ENCODE assay signal across 11 mouse cellular contexts in the genomic region with DNA sequence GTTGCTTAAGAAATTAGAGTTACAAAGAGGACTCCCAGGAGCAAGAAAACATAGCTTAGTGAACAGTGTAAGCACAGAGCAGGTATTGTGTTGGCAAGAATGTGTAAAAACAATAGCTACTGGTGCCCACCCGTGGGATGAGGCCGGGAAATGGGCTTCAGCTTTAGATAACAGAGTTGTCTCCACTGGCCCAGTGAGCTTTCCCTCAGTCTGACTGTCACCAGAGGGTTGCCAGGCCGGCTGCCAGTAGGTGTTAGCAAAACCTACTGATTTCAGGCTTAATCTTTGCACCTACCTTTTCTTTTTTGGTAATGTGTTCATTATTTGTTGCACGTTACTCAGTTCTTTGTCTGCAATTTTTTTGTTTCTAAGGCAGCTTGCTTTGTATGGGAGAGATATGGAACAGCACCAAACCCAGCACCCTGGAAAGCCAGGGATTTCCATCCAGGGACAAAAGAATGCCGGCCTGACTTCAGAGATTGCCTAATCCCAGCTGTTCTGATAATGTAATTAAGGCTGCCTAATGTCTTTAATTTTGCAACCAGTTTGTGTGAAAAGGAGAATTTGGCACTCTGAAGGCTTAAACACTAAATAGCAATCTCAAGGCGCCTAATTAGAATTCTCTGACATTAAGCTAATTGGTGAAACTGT. TPM values are rescaled to one million over a fixed set of nuclear protein-coding genes. Genes with fewer than 3 reads are reported as not detected.
DNase-seq lines count a peak whose midpoint lies in the region; ATAC-seq lines count a peak whose summit lies in the region.
"Had no signal": no experiment of that assay in that cellular context is flagged by ENCODE, and none has a peak within 500 bp of the region (broad histone marks: within the 10 kb centered on the region; RNA-seq: fewer than 3 reads in every experiment).

No protein-coding gene starts in this region.

- peaks cover 34% of the 10 kb centered on the region for H3K36me3 ChIP-seq in kidney, embryonic 15.5 days
- peaks cover 20% of the 10 kb centered on the region; the same call in 1 of the 2 replicates for H3K36me3 ChIP-seq in forebrain, embryonic 13.5 days (ENCODE audit: poor library complexity, severe bottlenecking)
- H3K36me3 ChIP-seq in midbrain, embryonic 11.5 days (ENCODE audit: control insufficient read depth, insufficient read depth, low read length): 0 out of 2 replicates have a peak, but pooled peaks cover 5% of the 10 kb centered on the region
- H3K36me3 ChIP-seq: stomach, embryonic 15.5 days had no signal

- H3K9me3 ChIP-seq in kidney, embryonic 15.5 days (replicated peaks): no peaks in the 10 kb centered on the region
- H3K9me3 ChIP-seq in forebrain, embryonic 13.5 days (replicated peaks): no peaks in the 10 kb centered on the region
- no peaks in the 10 kb centered on the region for H3K9me3 ChIP-seq in midbrain, embryonic 11.5 days (ENCODE audit: control insufficient read depth, low read length)
- H3K9me3 ChIP-seq: liver, embryonic 12.5 days; stomach, embryonic 15.5 days had no signal

- H3K27me3 ChIP-seq in kidney, embryonic 15.5 days: no peaks in the 10 kb centered on the region
- H3K27me3 ChIP-seq in forebrain, embryonic 13.5 days: peaks cover 3% of the 10 kb centered on the region; the same call in 1 of the 2 replicates
- no peaks in the 10 kb centered on the region for H3K27me3 ChIP-seq in midbrain, embryonic 11.5 days (ENCODE audit: control insufficient read depth, insufficient read depth, low read length)
- H3K27me3 ChIP-seq: liver, embryonic 12.5 days; stomach, embryonic 15.5 days had no signal

- peaks cover 11% of the 10 kb centered on the region for H3K4me1 ChIP-seq in kidney, embryonic 15.5 days
- H3K4me1 ChIP-seq in forebrain, embryonic 13.5 days: peaks cover 31% of the 10 kb centered on the region
- peaks cover 23% of the 10 kb centered on the region for H3K4me1 ChIP-seq in midbrain, embryonic 11.5 days (ENCODE audit: control insufficient read depth, insufficient read depth, low read length)
- H3K4me1 ChIP-seq: liver, embryonic 12.5 days; stomach, embryonic 15.5 days had no signal

- no peak overlapping the region for H3K4me2 ChIP-seq in kidney, embryonic 15.5 days
- H3K4me2 ChIP-seq in forebrain, embryonic 13.5 days: 0 out of 2 replicates have a peak overlapping the region, but pooled peaks have one; percentile 35
- H3K4me2 ChIP-seq in midbrain, embryonic 11.5 days: no peak overlapping the region
- H3K4me2 ChIP-seq: liver, embryonic 12.5 days; stomach, embryonic 15.5 days had no signal

- no peak for DNase-seq in kidney, adult 8-10 months
- peak; percentile 16 for DNase-seq in brain, adult 2 months (ENCODE audit: low read depth, low spot score)
- peak; percentile 91 for DNase-seq in midbrain, embryonic 11.5 days (ENCODE audit: low spot score, missing footprints)
- DNase-seq in spleen, postnatal 14 days (ENCODE audit: low spot score in 2 of 2): no peak
- no peak for DNase-seq in spleen, postnatal 4 days (ENCODE audit: low spot score in 2 of 2)
- DNase-seq: cerebellum, adult 11-12 months; right cerebral cortex, adult 18-20 months had no signal

- no peak for ATAC-seq in kidney, embryonic 15.5 days (replicated peaks; ENCODE audit: low FRiP score)
- ATAC-seq in forebrain, embryonic 13.5 days: peak; percentile 83
- no peak for ATAC-seq in midbrain, embryonic 11.5 days (ENCODE audit: low FRiP score)
- ATAC-seq: liver, embryonic 12.5 days had no signal

- no peak overlapping the region for H3K4me3 ChIP-seq in kidney, embryonic 15.5 days (replicated peaks)
- H3K4me3 ChIP-seq in forebrain, embryonic 13.5 days: no peak overlapping the region
- no peak overlapping the region for H3K4me3 ChIP-seq in midbrain, embryonic 11.5 days (ENCODE audit: low read depth, low read length)
- H3K4me3 ChIP-seq: liver, embryonic 12.5 days; stomach, embryonic 15.5 days had no signal

- H3K27ac ChIP-seq in kidney, embryonic 15.5 days: peak overlapping the region; percentile 61; the same call in 1 of the 2 replicates
- H3K27ac ChIP-seq in forebrain, embryonic 13.5 days: peak overlapping the region; percentile 63; the same call in 1 of the 2 replicates
- peak overlapping the region; percentile 20 for H3K27ac ChIP-seq in midbrain, embryonic 11.5 days (ENCODE audit: low read depth, low read length)
- H3K27ac ChIP-seq: liver, embryonic 12.5 days had no signal

- no peak overlapping the region for H3K9ac ChIP-seq in kidney, embryonic 15.5 days
- H3K9ac ChIP-seq in forebrain, embryonic 13.5 days: no peak overlapping the region
- H3K9ac ChIP-seq in midbrain, embryonic 11.5 days (ENCODE audit: low read length): no peak overlapping the region
- H3K9ac ChIP-seq: liver, embryonic 12.5 days; stomach, embryonic 15.5 days had no signal

- 62% methylated on average over 6 of the region's 6 CpGs for whole genome bisulfite sequencing in kidney, embryonic 15.5 days
- 4% methylated on average over 6 of the region's 6 CpGs for WGBS in forebrain, embryonic 13.5 days
- WGBS in midbrain, embryonic 11.5 days: 22% methylated on average over 6 of the region's 6 CpGs

RNA-seq across cellular contexts. Expression of a gene that starts 35.5 kb away (rescaled TPM):
- polyA plus RNA-seq in kidney, embryonic 15.5 days (2015; fragmentation: Nextera tagmentation; extraction: Ambion mirVana): 18.0 and 18.5 TPM in 2 replicates
- 13.3 and 13.5 TPM in 2 replicates for polyA plus RNA-seq in forebrain, embryonic 13.5 days (2015; fragmentation: Nextera tagmentation; extraction: Ambion mirVana)
- 16.0 and 18.0 TPM in 2 replicates for polyA plus RNA-seq in midbrain, embryonic 11.5 days (2014; fragmentation: Nextera tagmentation; extraction: Ambion mirVana)

Comparison
In these comparisons a context has a peak if more than half of its experiments do, and no peak if none do; other contexts are left out.
1. DNase-seq: peak in brain, adult 2 months (single experiment) and midbrain, embryonic 11.5 days (single experiment); none in kidney, adult 8-10 months (0 of 2), spleen, postnatal 14 days (0 of 2) and spleen, postnatal 4 days (0 of 2).
2. Peak in every context shown above with its lines, with median percentiles within 50 percentile points of each other: H3K27ac ChIP-seq.